Mouse (Mus musculus) liver, adult 2 months (tissue): Measurements from ENCODE around the gene 1700067K01Rik. TPM values are rescaled to one million over a fixed set of nuclear protein-coding genes. Genes with fewer than 3 reads are reported as not detected.
"Not testable (repeated sequence)": the region's sequence is repeated elsewhere in the genome, so short reads cannot be mapped to it uniquely, and the experiment has no call there.

Experiments used
- DNase-seq: peaks from one replicate; pipeline ENCODE4 v3.0.0-alpha.2; 2011; ENCODE audit warnings: low read depth, low spot score; ENCODE audit errors: extremely low read depth
- H3K27ac ChIP-seq: fragments of 200-500 bp; replicated peaks from 2 replicates; pipeline ENCODE4 v1.5.1; 2012; ENCODE audit warnings: low read depth, mild to moderate bottlenecking, control low read depth, inconsistent platforms, low read length; ENCODE audit not compliant: insufficient read depth
- H3K27me3 ChIP-seq: fragments of 200-500 bp; 2 replicates; pipeline ENCODE4 v1.6.1; 2012; ENCODE audit warnings: mild to moderate bottlenecking, moderate library complexity, low read length, inconsistent platforms; ENCODE audit not compliant: control insufficient read depth, insufficient read depth
- H3K36me3 ChIP-seq: fragments of 200-500 bp; 2 replicates; pipeline ENCODE4 v1.6.1; 2012; ENCODE audit warnings: low read length, inconsistent platforms; ENCODE audit not compliant: control insufficient read depth, insufficient read depth
- H3K4me1 ChIP-seq: fragments of 200-500 bp; 2 replicates; pipeline ENCODE4 v1.6.1; 2011; ENCODE audit warnings: low read length; ENCODE audit not compliant: control insufficient read depth, insufficient read depth
- H3K4me3 ChIP-seq: fragments of 200-500 bp; 2 replicates; pipeline ENCODE4 v1.5.1; 2011; ENCODE audit warnings: low read depth, mild to moderate bottlenecking, control low read depth, low read length, moderate library complexity; ENCODE audit not compliant: insufficient read depth
- H3K79me2 ChIP-seq: fragments of 200-500 bp; 2 replicates; pipeline ENCODE4 v1.6.1; 2012; ENCODE audit warnings: inconsistent platforms, mild to moderate bottlenecking, low read length, moderate library complexity; ENCODE audit not compliant: control insufficient read depth, insufficient read depth
- H3K9ac ChIP-seq: fragments of 200-500 bp; 2 replicates; pipeline ENCODE4 v1.6.1; 2012; ENCODE audit warnings: low read depth, mild to moderate bottlenecking, control low read depth, inconsistent platforms, low read length
- CTCF ChIP-seq: fragments of 200-500 bp; IDR thresholded peaks from 2 replicates; pipeline ENCODE4 v1.5.1; 2011; ENCODE audit warnings: low read depth, low read length, control low read depth
- POLR2A ChIP-seq: fragments of 200-500 bp; IDR thresholded peaks from 2 replicates; pipeline ENCODE4 v1.6.1; 2011; ENCODE audit warnings: low read length, control low read depth; ENCODE audit not compliant: insufficient read depth; ENCODE audit errors: extremely low read depth
- WGBS: fragments of 180-500 bp; shearing (Covaris S2); methylation state at CpG from one replicate; pipeline ENCODE4 v1.1.7; 2018; 5-methylcytosine and 5-hydroxymethylcytosine counted together
- polyA plus RNA-seq: library from polyadenylated mRNA; depleted of rRNA; stranded (reverse); fragments of >200 nt; gene quantifications from 2 replicates; pipeline ENCODE4 v1.2.3, GENCODE M21; 2012
- total RNA-seq: library from RNA; depleted of rRNA; stranded (reverse); fragments of >200 nt; gene quantifications from 2 replicates; pipeline ENCODE4 v1.2.3, GENCODE M21; 2014

The 1700067K01Rik gene
- total and polyA plus RNA-seq, 2 experiments: 0.26 to 0.46 TPM

DNA sequence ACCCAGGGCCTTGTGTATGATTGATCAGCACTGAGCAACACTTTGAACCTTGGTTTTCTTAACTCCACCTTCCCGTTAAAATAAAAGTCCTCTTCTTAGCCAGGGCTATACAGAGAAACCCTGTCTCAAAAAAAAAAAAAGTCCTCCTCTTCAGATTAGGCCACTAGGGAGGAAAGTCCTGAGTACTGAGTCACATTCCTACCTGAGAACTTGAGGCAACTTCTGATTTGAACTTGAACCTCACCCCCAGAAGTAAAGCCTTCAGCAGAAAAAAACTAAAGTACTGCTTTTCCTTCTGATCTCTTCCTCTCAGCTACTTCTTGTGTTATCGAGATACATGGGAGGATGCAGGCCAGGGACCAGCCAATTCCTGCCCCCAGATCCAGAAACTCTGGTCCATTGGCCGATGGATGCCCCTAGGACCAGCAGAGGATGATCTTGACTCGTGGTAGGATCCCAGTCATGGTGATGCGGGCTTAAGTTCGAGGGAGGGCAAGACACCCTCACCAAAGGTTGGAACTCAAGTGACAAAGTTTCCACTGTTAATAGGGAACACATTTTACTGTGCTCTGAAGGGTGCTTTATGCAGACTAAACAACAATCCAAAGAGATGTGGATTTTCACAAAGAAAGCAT, 2.4 kb downstream of the 1700067K01Rik start:
- H3K4me1 ChIP-seq: peaks cover 25% of the 10 kb centered on the region
- 0 out of 2 replicates have a peak overlapping the region, but pooled peaks have one; percentile 93 for H3K27ac ChIP-seq
- no peak for TF ChIP-seq POLR2A
- no peak for TF ChIP-seq CTCF
- DNase-seq: peak; percentile 25
- WGBS: 52% methylated on average over 6 of the region's 6 CpGs
- H3K79me2 ChIP-seq: no peaks in the 10 kb centered on the region
- H3K4me3 ChIP-seq: peak overlapping the region; percentile 78; the same call in 1 of the 2 replicates
- no peaks in the 10 kb centered on the region for H3K36me3 ChIP-seq
- H3K27me3 ChIP-seq: no peaks in the 10 kb centered on the region
- H3K9ac ChIP-seq: no peak overlapping the region

DNA sequence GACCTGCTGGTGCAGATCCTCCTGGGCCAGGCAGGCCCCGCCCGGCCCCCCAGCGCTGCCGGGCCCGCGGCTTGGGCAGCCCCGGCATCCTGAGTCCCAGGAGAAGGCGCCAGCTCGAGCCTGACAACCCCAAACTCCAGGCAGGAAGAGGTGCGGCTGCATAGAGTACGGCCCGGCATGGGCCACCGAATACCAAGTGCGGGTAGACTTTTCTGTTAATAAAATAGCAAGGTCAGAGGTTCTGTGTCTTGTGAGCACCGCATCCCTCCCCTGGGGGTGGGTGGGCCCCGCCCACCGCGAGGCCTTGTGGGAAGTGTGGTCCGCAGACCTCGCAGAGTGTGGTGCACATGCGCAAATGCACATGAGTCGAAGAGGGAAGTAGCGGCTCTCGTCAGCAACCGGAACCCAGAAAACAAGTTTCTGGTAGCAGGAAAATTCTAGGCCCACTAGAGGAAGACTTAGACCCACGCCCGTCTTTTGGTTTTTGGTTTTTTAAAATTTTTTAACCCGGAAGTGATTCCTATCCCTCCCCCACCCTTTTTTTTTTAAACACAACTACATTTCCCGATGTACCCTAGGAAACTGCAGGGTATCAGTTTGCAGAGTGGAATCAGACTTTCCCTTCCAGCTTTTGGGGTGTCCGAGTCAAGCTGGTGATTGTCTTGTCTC, 3.4 kb downstream of the 1700067K01Rik start:
- TF ChIP-seq CTCF: no peak
- TF ChIP-seq POLR2A: peak; percentile 79
- H3K27ac ChIP-seq: peak overlapping the region; percentile 93
- WGBS: under 1% methylated on average over 30 of the region's 30 CpGs
- peaks cover 16% of the 10 kb centered on the region for H3K4me1 ChIP-seq
- H3K79me2 ChIP-seq: no peaks in the 10 kb centered on the region
- H3K4me3 ChIP-seq: peak overlapping the region; percentile 78
- H3K27me3 ChIP-seq: no peaks in the 10 kb centered on the region
- DNase-seq: peak; percentile 91
- H3K36me3 ChIP-seq: no peaks in the 10 kb centered on the region
- H3K9ac ChIP-seq: peak overlapping the region; percentile 88

- DNase-seq, H3K4me3 ChIP-seq, H3K9ac ChIP-seq, H3K79me2 ChIP-seq, H3K36me3 ChIP-seq, H3K27ac ChIP-seq, H3K27me3 ChIP-seq: not testable (repeated sequence)
- peaks cover 16% of the 10 kb centered on the region for H3K4me1 ChIP-seq
- 98% methylated on average over 7 of the region's 7 CpGs for WGBS
Observed at GRCm38 (mm10) chr8:84005502-84005901, 4.2 kb downstream of the 1700067K01Rik start.

- TF ChIP-seq CTCF: peak; percentile 67
- no peak for TF ChIP-seq POLR2A
- H3K4me1 ChIP-seq: peaks cover 12% of the 10 kb centered on the region
- 48% methylated on average over 7 of the region's 7 CpGs for WGBS
- no peak overlapping the region for H3K9ac ChIP-seq
- no peak overlapping the region for H3K27ac ChIP-seq
- no peaks in the 10 kb centered on the region for H3K27me3 ChIP-seq
- H3K36me3 ChIP-seq: no peaks in the 10 kb centered on the region
- H3K4me3 ChIP-seq: no peak overlapping the region
- no peaks in the 10 kb centered on the region for H3K79me2 ChIP-seq
- DNase-seq: peak; percentile 18
Observed at GRCm38 (mm10) chr8:84008362-84008761, 7.1 kb downstream of the 1700067K01Rik start.

DNA sequence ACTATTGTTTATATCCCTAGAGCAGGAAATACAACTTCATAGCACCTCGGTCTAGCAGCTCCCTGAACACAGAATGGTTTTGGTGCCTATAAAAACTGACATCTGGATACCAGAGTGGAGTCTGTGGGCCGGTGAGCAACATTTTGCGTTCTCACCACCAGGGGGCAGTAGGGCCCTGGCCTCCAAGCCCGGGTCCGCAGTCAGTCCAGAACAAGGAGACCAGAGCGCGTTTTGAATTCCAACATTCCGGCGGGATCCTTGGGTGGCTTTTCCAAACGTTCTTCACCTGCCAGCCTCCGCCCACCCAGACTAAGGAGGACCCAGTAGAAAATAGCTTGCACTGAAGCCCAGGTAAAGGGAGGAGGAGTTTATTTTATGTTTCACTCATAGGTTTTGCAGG, 8.6 kb downstream of the 1700067K01Rik start:
- DNase-seq: peak; percentile 49
- no peak overlapping the region for H3K27ac ChIP-seq
- H3K4me1 ChIP-seq: peaks cover 7% of the 10 kb centered on the region
- H3K9ac ChIP-seq: no peak overlapping the region
- TF ChIP-seq CTCF (peak; percentile 94), POLR2A (no peak)
- H3K36me3 ChIP-seq: no peaks in the 10 kb centered on the region
- no peaks in the 10 kb centered on the region for H3K79me2 ChIP-seq
- WGBS: 3% methylated on average over 11 of the region's 11 CpGs
- no peaks in the 10 kb centered on the region for H3K27me3 ChIP-seq
- H3K4me3 ChIP-seq: no peak overlapping the region
